Mouse (Mus musculus) bone marrow macrophage, adult 2 months (primary cell): ENCODE measurements at regions not wholly inside any gene's neighbourhood (a gene's known extent, or its start where the extent isn't known, plus 50 kb on each side); places are given as distances from the start of the nearest gene placed in this dataset.

Experiments
- H3K27ac ChIP-seq: 2 replicates; pipeline ENCODE4 v1.5.1; 2012; ENCODE audit warnings: low read depth, low read length; ENCODE audit not compliant: insufficient read depth
- H3K4me1 ChIP-seq: 2 replicates; pipeline ENCODE4 v1.6.1; 2012; ENCODE audit warnings: low read length; ENCODE audit not compliant: control insufficient read depth, insufficient read depth
- H3K4me3 ChIP-seq: 2 replicates; pipeline ENCODE4 v1.5.1; 2012; ENCODE audit warnings: mild to moderate bottlenecking, low read length, moderate library complexity; ENCODE audit not compliant: insufficient read depth
- CTCF ChIP-seq: IDR thresholded peaks from 2 replicates; pipeline ENCODE4 v1.5.1; 2012; ENCODE audit warnings: low read depth, mild to moderate bottlenecking, low read length, moderate library complexity
- POLR2A ChIP-seq: IDR thresholded peaks from 2 replicates; pipeline ENCODE4 v1.6.1; 2012; ENCODE audit warnings: mild to moderate bottlenecking, low read depth, low read length, borderline replicate concordance

DNA sequence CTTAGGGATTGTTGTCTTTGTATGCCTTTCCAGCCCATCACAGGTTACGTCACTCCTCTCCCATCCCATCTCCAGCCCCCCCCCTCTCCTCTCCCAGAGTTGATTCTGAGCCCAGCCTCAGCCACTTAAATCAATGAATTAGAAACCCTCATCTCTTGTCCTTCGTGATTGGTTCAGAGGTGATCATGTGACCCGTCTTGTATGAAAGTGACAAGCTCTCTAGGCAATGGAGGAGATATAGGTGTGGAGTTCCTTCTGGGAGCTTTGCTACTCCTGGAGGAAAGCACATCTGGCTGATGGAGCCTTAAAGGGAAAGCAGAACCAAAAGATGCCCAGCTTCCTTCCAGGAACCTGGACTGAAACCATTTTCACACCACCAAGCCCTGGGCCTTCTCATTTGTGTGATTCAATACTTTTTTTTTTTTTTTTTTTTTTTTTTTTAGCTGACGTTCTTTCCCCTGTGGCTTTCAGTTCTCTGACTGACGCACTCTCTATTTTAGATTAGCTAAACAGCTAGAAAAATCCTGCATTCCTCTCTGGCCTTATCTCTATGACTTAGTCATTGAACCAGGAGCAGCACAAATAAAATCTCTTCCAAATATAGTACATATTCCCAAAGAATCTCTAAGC lies 63.4 kb upstream of the Tlk1 start:
- Histone ChIP-seq H3K4me1 (peaks cover 27% of the 10 kb centered on the region), H3K27ac (no peak overlapping the region), H3K4me3 (no peak overlapping the region)
- no peak for TF ChIP-seq POLR2A
- TF ChIP-seq CTCF = no peak

DNA sequence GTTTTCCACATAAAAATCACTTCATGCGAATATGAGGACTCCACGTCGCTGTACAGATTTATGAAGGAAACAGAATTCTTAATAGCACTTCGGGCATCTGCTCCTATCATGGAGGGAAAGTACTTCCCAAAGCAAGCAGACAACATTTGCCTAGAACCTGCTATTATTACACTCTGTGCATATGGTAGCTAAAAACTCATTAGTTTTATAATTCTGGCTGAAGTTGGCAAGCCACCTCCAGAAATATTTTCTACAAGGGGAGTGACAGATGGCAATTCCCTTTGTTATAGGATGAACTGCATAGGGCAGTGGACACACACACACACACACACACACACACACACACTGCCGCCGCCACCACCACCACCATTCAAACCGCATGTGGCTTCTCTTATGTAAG lies 61.3 kb upstream of the Tlk1 start:
- Histone ChIP-seq H3K27ac (no peak overlapping the region), H3K4me1 (peaks cover 27% of the 10 kb centered on the region), H3K4me3 (no peak overlapping the region)
- TF ChIP-seq CTCF (no peak), POLR2A (no peak)

DNA sequence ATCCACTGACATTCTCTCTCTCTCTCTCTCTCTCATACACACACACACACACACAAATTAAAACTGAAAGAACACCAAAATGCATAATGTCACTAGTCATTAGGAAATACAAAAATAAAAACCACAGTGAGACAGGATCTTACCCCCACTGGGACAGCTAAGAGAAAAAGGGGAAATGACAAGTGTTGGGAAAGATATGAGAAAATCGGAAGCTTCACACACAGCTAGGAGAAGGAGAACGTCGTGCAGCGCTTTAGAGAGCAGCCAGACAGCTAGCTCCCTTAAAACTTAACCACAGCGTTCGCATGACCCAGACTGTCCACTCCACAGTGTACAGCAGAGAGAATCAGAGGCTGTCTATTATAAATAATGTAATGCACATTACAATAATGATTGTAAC lies 60.1 kb upstream of the Tlk1 start:
- Histone ChIP-seq H3K27ac (peak overlapping the region; percentile 58), H3K4me1 (peaks cover 27% of the 10 kb centered on the region), H3K4me3 (no peak overlapping the region)
- TF ChIP-seq POLR2A (no peak), CTCF (no peak)

DNA sequence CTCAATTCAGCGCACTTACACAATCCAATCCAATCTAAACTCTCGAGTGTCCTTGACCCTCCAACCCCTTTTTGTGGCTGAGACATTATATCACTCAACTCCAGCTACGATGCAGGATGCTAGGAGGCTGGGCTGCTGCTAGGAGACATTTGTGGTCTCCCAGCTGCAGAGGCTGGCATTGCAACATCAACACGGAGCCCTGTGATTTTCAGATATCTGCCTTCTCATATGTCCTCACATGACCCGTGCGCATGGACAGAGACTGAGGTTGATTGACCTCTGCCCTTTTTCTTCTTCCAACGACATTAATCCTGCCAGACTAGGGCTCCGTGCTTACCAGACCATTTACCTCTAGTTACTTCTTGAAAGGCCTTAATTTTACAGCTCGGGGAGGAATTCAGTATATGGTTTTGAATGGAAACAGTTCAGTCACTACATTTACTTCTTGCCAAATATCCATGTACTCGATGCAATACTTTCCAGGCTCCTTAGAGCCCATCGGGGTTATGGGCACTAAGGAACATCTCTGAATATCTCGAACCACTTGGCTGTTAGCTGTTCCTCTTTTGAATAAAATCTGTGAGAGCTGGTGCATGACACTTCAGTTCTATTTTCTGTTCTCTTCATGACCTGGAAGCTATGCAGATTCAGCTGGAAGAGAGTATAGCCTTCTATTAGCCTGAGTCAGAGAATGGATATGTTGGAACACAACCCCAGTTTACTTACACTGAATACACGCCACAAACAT lies 52.0 kb upstream of the Tlk1 start:
- TF ChIP-seq CTCF (no peak), POLR2A (no peak)

DNA sequence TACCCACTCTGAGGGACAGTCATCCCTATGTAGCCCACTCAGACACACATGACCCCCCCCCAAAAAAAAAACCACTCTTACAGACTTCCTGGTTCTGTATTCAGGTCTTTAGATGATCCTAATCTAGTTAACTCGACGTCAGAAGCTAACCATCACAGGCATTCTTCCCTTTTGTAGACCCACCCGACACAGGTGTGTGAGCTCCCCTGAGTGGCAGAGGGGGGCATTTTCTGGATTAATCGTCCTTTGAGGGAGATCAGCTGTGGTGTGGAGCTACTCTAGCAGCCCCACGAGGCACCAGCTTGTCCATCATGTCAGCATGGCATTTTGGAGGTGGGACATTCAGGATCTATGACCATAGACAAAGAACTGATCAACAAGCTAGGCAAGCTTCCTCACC lies 50.7 kb upstream of the Tlk1 start:
- Histone ChIP-seq H3K27ac (no peak overlapping the region), H3K4me1 (peaks cover 21% of the 10 kb centered on the region), H3K4me3 (no peak overlapping the region)
- TF ChIP-seq CTCF (no peak), POLR2A (no peak)

More for the DNA sequence above, 52.0 kb upstream of the Tlk1 start:
- H3K4me1 ChIP-seq = peaks cover 18% of the 10 kb centered on the region
- peak overlapping the region; percentile 2; the same call in 1 of the 2 replicates for H3K4me3 ChIP-seq
- H3K27ac ChIP-seq = peak overlapping the region; percentile 86
